Mouse (Mus musculus) hematopoietic stem cell, adult 5-6 weeks (primary cell): ENCODE measurements at regions not wholly inside any gene's neighbourhood (a gene's known extent, or its start where the extent isn't known, plus 50 kb on each side); places are given as distances from the start of the nearest gene placed in this dataset.
"Not testable (repeated sequence)": the region's sequence is repeated elsewhere in the genome, so short reads cannot be mapped to it uniquely, and the experiment has no call there.

ENCODE experiments used
- ATAC-seq, 2 experiments: fragments of 125-278 bp in 1 of 2; replicated peaks in 1 of 2; 2 replicates each; pipeline ENCODE4 v1.8.0; 2016 to 2017; ENCODE audit warnings: inconsistent platforms in 2 of 2, mild to moderate bottlenecking in 2 of 2, moderate number of reproducible peaks in 2 of 2, low read depth in 1 of 2, moderate TSS enrichment in 1 of 2; ENCODE audit not compliant: low FRiP score in 2 of 2, poor library complexity in 2 of 2, severe bottlenecking in 2 of 2, insufficient read depth in 1 of 2, low TSS enrichment in 1 of 2

DNA sequence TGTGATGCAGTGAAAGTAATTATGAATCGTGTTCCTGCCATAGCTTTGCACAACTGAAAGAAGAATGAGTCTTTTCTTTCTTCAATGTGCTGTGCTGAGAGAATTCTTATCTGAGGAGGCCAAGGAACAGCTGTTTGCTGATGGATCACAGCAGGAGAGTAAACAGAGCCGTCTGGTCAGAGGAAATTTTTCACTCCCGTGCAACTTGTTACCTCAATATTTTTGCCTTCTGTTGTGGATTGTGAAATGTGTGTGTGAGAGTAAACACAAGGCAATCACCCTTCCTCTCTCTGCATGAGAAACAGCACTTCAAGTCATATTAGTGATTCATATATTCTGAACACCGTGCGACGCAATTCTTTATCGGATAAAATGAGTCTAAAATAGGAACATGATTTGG, 171.9 kb downstream of the Epm2a start:
- ATAC-seq, result no peak

DNA sequence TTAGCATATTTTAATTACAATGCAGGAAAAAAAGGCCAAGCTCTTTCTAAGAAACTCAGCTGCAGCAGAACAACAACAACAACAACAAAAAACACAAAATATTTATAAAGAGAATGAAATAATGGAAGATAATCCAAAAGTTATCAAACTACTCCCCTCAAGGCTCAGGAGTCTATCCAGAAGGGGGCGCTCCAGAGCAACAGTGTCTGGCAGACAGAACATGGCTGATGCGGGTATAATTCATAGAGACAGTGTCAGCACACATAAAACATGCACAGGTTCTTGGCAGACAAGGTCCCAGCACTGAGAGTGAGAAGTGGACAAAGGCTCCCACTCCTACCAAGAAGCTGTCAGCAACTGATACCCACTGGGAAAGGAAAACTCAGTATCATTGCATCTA, 173.9 kb downstream of the Epm2a start:
- ATAC-seq, result no peak

DNA sequence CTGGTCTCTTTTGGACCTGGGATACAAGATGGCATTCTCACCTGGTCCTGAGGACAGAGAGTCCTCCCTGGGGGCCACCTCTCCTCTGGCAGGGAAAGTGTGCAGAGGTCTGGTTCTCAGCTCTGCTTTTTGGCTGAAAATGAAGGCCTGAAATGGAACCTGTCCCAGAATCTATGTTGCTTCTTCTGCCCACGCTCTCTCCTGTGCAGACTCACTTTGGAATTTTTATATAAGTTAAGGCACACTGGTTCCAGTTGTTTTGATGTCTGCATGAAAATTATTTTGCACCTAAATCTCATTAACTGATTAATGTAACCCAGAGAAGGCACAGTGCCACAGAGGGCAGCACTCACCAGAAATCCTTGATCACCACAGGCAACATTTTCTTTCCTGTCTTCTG, 188.1 kb downstream of the Epm2a start:
- ATAC-seq, result no peak

DNA sequence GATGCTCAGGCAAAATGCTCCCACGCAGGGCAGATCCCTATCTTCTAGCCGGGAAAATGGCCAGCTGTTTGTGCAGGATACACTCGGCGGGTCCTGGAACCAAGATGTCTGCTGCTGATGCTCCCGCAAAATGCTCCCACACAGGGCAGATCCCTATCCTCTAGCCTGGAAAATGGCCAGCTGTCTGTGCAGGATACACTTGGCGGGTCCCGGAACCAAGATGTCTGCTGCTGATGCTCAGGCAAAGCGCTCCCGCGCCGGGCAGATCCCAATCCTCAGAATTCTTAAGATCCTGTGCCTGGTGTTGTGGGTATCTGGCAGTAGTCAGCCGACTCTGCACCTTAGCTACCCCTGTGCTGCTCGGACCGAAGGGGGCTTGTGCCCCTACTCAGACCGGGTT, 212.2 kb downstream of the Epm2a start:
- not testable (repeated sequence) for ATAC-seq

DNA sequence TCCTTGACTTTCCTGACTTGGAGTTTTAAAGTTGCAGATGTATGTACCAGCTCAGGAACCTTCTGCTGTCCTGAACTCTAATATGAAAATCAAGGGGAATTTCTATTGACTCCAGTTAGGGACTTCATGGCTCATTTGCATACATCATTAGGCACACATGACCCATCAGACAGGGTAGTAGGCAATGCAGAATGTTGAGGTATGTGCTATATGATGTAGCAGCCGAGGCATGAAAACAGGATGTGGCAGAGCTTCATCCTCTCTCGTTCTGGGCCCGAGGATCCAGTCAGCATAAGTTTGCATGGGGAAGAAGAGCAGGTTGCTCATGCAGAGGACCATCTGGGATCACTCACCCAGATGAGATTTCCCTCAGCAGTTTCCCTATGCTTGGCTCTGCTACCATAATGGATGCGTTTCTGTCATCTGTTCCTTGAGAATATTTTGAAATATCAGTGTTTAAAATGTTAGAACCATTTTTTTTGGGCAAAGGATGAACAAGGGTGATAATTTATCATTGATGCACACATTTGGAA, 227.4 kb downstream of the Epm2a start:
- ATAC-seq, result no peak

DNA sequence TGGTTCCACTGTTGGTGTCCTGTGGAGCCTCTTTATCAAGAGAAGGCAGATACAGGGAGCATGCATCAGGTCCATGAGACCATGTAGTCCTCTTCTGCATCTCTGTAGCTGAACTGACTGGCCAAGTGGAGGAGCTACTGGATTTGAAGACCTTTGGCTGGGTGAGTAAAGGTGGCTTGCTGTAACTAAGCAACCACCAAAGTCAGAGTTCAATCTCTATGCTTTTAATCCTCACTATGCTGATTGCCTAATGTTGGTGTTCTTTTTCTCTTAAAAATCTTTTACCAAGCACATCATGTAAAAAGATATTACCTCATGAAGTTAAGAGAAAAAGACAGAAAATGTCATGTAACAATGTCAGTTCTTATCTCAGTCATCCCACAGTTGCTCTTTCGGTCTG, 265.2 kb downstream of the Epm2a start:
- no peak for ATAC-seq

DNA sequence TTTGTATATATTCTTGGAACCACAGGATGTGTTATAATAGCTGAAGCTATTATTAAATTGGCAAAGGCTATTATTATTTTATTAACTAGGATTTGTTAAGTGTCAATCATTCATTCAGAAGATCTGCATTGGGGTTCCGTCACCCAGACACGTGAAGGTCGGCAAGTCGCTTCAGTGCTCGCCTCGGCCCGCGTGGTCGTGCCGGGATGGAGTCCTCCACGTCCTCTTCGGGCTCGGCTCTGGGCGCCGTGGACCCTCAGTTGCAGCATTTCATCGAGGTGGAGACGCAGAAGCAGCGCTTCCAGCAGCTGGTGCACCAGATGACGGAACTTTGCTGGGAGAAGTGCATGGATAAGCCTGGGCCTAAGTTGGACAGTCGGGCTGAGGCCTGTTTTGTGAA, 265.9 kb downstream of the Epm2a start:
- peak; percentile 17 to 69; a peak in 1 of 4 replicates for ATAC-seq

DNA sequence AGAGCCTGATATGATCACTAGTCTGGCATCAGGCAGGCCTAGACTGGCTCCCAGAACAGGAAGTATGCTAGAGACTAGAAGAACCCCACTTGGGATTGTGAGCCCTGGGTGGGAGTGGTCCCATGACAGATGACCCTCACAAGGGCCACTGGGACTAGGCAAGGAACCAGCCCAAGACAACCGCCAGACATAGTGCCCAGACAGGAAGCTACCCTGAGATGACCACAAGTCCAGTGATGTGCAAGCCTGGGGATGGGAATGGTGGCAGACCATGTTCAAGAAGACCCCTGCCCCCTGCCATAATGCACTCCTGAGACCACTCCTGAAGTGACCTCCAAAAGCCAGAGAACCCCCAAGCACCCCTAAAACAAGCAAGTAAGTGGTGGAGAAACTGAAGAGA, 304.9 kb downstream of the Epm2a start:
- ATAC-seq, result no peak

DNA sequence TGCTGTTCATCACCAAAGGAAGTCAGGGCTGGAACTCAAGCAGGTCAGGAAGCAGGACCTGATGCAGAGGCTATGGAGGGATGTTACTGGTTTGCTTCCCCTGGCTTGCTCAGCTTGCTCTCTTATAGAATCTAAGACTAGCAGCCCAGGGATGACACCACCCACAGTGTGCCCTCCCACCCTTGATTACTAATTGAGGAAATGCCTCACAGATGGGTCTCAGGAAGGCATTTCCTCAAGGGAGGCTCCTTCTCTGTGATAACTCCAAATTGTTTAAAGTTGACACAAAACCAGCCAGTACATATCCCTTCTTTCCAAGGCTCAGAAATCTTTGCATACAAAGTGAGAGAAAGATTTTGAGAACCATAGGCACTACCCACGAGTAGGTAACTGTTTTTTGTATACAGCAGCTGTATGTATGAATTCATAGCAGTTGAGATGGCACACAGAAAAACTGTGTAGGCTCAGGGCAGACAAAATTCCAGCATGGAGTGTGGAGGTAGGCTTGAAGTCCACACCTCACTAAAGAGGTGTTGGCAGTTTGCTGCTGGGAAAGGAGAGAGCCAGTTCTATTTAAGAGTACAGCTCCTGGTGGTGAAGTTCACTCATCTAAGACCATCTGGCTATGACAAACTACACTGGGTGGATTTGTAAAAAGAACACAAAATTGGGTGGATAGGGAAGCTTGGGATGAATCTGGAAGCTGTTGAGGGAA, 317.0 kb downstream of the Epm2a start:
- ATAC-seq, result no peak

DNA sequence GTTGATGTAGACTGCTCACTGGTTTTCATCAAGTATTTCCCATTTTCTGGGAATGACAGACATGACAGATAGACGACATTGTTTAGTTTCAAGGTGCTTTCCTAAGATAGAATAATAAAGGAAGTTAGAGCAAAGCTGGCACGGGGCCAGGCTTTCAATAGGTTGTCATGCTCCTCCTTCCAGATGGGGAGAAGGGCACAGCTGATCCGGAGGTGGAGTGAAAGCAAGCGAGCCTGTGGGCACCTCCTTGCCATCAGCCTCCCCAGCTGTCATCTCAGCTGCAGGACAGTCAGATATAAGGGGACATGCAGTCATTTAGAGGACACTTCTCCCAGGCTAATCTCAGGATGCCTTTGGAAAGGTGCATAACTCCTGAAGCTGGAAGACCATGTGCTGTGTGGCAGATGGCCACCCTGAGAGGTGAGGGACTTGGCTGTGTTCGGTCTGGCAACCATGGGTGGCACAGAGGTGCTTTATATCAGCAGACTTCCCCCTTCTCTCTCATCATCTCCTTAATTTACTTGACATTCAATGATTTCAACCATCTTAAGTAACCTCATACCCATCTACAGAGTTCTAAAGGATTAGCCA, 318.6 kb downstream of the Epm2a start:
- ATAC-seq, result no peak

DNA sequence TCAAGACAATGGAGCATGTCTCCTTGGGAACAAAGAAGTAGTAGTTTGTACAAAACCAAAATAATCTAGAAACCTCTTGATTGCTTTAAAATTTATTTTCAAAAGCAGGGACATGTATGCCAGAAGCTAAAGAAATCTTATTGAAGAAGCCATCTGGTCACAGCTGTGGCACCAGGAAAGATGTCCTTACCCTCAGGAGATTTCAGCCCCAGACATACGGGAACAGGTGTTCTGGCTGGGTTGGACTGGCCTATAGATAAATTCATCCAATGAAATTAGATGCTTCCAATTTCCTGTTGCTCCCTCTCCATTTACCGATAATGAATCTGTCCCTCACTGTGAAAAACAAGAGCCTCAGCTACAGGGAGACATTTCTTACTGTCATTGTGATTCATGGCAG, 366.5 kb downstream of the Epm2a start:
- no peak for ATAC-seq

DNA sequence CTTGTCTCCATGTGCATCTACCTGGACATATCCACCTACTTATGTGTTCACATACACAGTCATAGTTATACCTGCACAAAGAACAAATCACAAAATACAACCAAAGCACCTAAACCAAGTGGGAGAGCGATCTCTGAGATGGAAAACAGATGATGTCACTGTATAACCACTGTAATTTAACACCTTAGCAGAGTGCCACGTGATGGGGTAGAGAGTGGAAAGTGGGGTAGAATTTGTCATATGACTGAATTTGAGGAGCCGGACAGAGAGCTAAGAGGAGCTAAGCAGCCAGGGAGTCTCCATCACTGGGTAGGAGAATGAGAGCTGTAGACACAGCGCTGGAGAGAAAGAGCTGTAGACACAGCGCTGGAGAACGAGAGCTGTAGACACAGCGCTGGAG, 381.6 kb downstream of the Epm2a start:
- no peak for ATAC-seq

DNA sequence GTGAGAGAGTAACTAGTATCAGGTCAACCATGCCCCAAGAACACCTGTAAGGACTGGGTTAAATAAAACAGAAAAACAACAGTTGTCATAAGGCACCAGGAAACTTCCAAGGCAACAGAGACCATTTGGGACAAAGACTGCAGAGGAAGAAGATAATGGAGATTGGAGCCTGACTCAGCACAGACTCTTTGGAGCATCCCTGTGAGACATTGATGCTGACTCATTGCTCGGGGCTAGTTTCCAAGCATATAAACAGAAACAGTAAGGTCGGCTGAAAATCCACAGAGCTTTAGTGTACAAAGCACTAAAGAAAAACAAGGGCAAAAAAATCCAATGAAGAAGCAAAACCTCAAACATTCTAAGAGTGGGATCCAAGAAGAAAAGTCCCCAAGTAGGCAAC, 386.3 kb downstream of the Epm2a start:
- ATAC-seq, result no peak

DNA sequence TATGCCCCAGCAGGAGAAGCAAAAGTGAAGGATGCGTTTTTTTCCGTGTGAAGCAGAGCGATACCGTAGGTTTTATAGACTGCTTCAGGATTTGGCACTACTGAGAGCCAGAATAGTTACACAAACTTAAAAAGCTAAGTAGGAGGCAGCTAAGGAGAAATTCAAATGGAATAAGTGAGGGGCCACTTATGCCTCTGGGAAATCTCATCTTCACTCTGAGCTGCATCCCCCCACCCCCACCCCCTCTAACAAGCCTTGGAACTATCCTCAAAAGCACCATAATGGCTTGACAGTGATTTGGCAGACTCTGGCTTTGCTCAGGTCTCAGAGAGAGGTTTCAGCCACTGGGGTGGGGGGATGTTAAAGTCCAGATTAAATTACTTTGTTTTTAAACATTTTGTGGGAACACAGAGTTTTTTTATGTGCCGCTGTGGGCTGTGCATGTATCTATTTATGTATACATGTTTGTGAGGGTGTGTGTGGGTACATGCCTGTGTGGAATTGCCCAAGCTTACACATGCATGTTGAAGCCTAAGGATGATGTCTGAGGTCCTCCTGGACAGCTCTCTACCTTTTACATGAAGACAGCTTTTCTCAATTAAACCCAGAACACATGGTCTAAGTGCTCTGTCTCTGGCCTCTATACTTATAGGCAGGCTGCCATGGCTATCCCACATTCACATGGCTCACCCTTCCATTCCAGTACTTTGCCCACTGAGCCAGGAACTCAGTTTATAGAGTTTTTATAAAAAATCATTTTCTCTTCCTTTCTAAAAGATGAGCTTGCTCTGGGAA, 396.6 kb downstream of the Epm2a start:
- no peak for ATAC-seq

DNA sequence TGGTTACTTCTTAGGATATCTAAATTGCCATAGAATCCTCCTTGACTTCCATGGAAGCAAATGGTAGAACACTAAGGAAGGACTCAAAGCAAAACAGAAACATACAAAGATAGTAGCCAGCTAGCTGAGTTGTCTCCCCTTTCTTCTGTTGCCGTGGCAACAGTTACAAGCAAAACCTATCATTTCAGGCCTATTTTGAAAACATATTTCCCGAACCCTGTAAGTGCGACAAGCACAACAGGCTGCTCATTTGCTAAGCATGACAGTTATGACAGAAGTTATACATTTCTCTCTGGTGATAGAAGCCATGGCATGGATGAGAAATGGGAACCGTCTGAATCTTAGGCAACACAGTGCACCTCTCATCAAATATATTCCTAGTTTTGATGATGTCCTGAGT, 402.4 kb downstream of the Epm2a start:
- no peak for ATAC-seq

DNA sequence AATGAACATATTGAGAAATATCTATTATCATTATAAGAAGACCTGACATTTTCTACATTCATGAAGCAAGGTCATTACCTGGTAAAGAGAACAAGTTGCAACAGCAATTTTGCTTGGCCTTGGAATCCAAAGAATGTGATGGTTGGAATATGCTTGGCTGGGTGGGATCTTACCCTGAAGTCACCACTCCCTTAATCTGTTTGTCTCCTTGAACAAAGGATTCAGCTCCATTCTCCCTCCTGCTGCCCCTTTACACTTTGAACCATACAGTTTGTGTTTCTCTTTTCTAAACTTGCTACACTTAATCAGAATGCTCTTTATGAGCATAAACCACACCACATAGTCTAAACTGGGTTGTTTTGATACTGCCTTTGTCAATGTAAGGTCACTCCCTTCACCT, 403.8 kb downstream of the Epm2a start:
- no peak for ATAC-seq

DNA sequence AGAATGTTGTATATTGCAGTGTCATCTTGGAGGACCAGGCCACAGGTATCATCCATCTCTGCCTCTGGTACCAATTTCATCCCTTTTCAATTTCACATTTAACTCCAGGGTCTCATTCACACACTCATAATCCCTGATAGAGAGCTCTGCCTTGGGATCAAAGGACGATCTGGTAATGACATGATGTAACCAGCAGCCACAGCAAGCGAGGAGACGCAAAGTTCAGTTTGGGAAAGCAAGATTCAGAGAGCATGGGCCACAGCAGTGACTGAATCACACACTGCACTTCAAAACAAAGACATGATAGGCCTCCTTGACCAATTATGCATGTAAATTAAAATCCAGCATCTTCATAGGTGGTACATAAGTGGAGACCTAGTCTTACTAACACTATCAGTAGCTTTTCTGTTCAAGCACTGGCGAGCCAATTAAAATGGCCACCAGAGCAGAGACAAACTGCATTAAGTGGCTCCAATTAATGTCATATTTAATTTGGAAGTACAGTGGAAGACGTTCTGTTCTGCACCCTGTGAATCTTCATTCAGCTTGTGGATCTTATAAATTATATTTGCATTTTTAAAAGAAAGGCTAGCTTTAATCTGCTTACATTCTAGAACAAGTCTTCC, 412.0 kb downstream of the Epm2a start:
- no peak for ATAC-seq

DNA sequence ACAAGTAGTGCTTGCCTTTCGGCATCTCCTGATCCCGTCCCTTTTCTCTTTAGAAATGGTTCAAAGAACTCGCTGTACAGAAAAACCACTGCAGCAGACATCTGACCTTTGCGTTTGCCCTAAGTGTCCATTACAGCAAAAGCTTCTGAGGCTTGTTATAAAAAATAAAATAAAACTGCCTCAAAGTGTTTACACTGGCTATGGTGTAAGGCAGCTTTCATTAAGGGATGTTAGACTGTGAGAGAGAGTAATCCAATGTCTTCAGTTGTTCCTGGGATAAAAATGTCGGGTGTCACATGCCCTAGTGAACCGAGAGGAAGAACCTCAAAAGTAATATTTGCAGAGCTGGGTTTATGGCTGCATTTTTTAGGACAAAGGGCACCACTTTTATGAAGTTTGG, 434.7 kb downstream of the Epm2a start:
- no peak for ATAC-seq
